Mouse (Mus musculus) liver, embryonic 12.5 days (tissue): ENCODE measurements at regions not wholly inside any gene's neighbourhood (a gene's known extent, or its start where the extent isn't known, plus 50 kb on each side); places are given as distances from the start of the nearest gene placed in this dataset.

Source experiments
- ATAC-seq: fragments of 200-750 bp; cut with Nextera tagmentation; 2 replicates; pipeline ENCODE4 v1.8.0; 2017; ENCODE audit warnings: moderate number of reproducible peaks, mild to moderate bottlenecking, moderate library complexity
- H3K27ac ChIP-seq: fragments of 300-500 bp; sonication (generic); 2 replicates; pipeline ENCODE4 v1.5.1; 2016; ENCODE audit warnings: mild to moderate bottlenecking
- H3K27me3 ChIP-seq: fragments of 300-500 bp; sonication (generic); replicated peaks from 2 replicates; pipeline ENCODE4 v1.6.1; 2016; ENCODE audit warnings: mild to moderate bottlenecking, moderate library complexity
- H3K36me3 ChIP-seq: fragments of 300-500 bp; sonication (generic); 2 replicates; pipeline ENCODE4 v1.6.1; 2016; ENCODE audit warnings: mild to moderate bottlenecking, moderate library complexity
- H3K4me1 ChIP-seq: fragments of 300-500 bp; sonication (generic); 2 replicates; pipeline ENCODE4 v1.6.1; 2016
- H3K4me2 ChIP-seq: fragments of 300-500 bp; sonication (generic); 2 replicates; pipeline ENCODE4 v1.6.1; 2016; ENCODE audit warnings: mild to moderate bottlenecking, moderate library complexity
- H3K4me3 ChIP-seq: fragments of 300-500 bp; sonication (generic); 2 replicates; pipeline ENCODE4 v1.5.1; 2016; ENCODE audit warnings: mild to moderate bottlenecking, moderate library complexity
- H3K9ac ChIP-seq: fragments of 300-500 bp; sonication (generic); 2 replicates; pipeline ENCODE4 v1.6.1; 2016; ENCODE audit warnings: mild to moderate bottlenecking, moderate library complexity
- H3K9me3 ChIP-seq: fragments of 300-500 bp; sonication (generic); replicated peaks from 2 replicates; pipeline ENCODE4 v1.6.1; 2016; ENCODE audit warnings: mild to moderate bottlenecking, moderate library complexity
- WGBS: fragments of 180-500 bp; shearing (Covaris S2); methylation state at CpG from one replicate; pipeline ENCODE4 v1.1.7; 2016; ENCODE audit not compliant: insufficient replicate concordance; 5-methylcytosine and 5-hydroxymethylcytosine counted together

GRCm38 (mm10) chr13:45189389-45189788 lies 110.9 kb downstream of the Gm9817 start:
- no peak overlapping the region for H3K9ac ChIP-seq
- no peak overlapping the region for H3K4me3 ChIP-seq
- H3K27me3 ChIP-seq = peaks cover 59% of the 10 kb centered on the region
- H3K4me1 ChIP-seq = no peaks in the 10 kb centered on the region
- no peak for ATAC-seq
- H3K36me3 ChIP-seq = no peaks in the 10 kb centered on the region
- H3K9me3 ChIP-seq = no peaks in the 10 kb centered on the region
- 68% methylated on average over 6 of the region's 6 CpGs for WGBS
- no peak overlapping the region for H3K4me2 ChIP-seq
- H3K27ac ChIP-seq = no peak overlapping the region

DNA sequence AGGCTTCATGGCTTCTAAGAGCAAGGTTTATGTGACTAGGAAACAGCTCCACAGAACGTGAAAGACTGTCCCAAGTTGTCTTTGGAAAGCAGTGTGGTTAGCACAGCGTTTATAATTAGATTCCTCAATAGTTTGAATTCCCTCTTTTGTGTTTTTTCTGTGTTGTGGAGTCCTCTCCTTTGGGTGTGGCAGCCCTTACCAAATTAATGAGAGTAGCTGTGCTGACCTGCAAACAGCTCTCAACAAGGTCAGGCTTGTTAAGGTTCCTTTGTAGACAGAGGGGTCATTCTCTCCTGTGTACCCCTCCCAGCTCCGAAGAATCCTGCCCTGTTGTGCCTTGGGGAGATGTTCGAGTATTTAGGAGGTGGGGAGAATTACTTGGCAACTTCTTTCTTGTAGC lies 111.7 kb downstream of the Gm9817 start:
- Histone ChIP-seq H3K36me3 (no peaks in the 10 kb centered on the region), H3K27ac (no peak overlapping the region), H3K9me3 (no peaks in the 10 kb centered on the region), H3K4me3 (no peak overlapping the region), H3K9ac (no peak overlapping the region), H3K27me3 (peaks cover 61% of the 10 kb centered on the region), H3K4me2 (no peak overlapping the region), H3K4me1 (no peaks in the 10 kb centered on the region)
- 64% methylated on average over 4 of the region's 4 CpGs for WGBS
- no peak for ATAC-seq

- peaks cover 56% of the 10 kb centered on the region for H3K27me3 ChIP-seq
- ATAC-seq = no peak
Observed at GRCm38 (mm10) chr13:45192079-45192478, 113.6 kb downstream of the Gm9817 start.

DNA sequence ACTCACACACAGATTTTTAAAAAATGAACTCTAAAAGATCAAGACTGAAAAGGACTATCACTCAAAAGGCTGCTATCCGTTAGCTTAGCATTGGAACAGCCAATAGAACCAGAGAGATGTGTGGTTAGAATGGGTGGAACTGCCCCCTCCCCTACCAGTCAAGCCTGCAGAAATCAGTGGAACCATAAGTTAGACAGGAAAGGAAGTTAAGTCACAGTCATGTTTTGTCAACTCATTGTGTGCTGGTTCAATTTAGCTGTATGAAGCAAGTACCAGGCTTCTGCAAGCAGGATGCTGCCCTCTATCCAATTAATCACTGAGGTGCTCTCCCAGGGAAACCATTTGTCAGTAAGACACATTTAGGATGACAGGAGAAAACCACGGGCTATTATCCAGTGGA lies 117.1 kb downstream of the Gm9817 start:
- Histone ChIP-seq H3K27me3 (peaks cover 41% of the 10 kb centered on the region), H3K36me3 (no peaks in the 10 kb centered on the region), H3K9me3 (no peaks in the 10 kb centered on the region), H3K4me1 (no peaks in the 10 kb centered on the region), H3K4me3 (no peak overlapping the region), H3K27ac (no peak overlapping the region), H3K9ac (no peak overlapping the region), H3K4me2 (no peak overlapping the region)
- ATAC-seq = no peak
- WGBS = 29% methylated on average over 2 of the region's 2 CpGs

More at GRCm38 (mm10) chr13:45192079-45192478, 113.6 kb downstream of the Gm9817 start:
- Histone ChIP-seq H3K9ac (no peak overlapping the region), H3K27ac (no peak overlapping the region), H3K4me3 (no peak overlapping the region), H3K9me3 (no peaks in the 10 kb centered on the region), H3K4me2 (no peak overlapping the region), H3K36me3 (no peaks in the 10 kb centered on the region), H3K4me1 (no peaks in the 10 kb centered on the region)
- 60% methylated on average over 8 of the region's 8 CpGs for WGBS

DNA sequence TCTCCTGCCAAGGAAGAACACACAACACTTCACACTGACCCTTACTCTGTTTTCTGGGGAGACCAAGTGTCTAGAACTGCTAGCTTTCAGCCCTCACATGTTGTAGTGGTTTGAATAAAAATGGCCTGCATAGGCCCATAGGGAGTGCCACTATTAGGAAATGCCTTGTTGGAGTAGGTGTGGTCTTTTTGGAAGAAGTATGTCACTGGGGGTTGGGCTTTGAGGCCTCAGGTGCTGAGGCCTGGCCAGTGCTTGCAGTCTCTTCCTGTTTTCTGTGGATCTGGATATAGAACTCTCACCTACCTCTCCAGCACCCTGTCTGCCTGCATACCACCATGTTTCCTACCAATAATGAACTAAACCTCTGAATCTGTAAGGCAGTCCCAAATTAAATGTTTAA lies 117.9 kb downstream of the Gm9817 start:
- H3K4me2 ChIP-seq = no peak overlapping the region
- no peak for ATAC-seq
- H3K4me3 ChIP-seq = no peak overlapping the region
- H3K36me3 ChIP-seq = no peaks in the 10 kb centered on the region
- H3K27ac ChIP-seq = no peak overlapping the region
- no peaks in the 10 kb centered on the region for H3K9me3 ChIP-seq
- peaks cover 47% of the 10 kb centered on the region for H3K27me3 ChIP-seq
- no peak overlapping the region for H3K9ac ChIP-seq
- no peaks in the 10 kb centered on the region for H3K4me1 ChIP-seq

DNA sequence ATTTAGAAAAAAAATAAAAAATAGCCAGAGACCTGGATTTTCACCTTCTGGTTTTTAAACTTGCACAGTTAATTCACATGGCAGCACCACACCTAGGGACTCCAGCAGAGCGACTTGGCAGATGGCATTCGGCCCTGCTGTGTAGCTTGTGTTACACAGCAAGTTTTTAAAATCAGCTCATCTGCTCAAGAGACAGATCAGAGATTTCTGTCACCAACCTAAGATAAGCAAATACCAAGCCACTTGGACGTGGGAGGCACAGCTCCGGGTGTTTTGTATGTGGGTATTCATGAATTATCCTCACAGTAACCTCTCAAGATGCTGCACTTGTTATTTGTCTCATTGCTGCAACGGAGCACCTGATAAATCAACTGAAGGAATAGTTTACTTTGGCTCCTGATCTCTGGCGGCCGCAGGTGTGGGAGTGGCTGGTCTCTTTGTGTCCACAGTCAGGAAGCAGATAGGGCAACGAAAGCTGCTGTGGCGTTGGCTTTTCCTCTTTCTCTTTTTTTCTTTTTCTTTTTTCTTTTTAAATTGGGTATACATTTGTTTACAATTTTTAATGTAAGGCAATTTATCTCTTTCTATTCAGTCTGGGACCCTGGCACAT lies 122.1 kb downstream of the Gm9817 start:
- ATAC-seq = no peak
- Histone ChIP-seq H3K27me3 (peaks cover 45% of the 10 kb centered on the region), H3K36me3 (no peaks in the 10 kb centered on the region), H3K9ac (no peak overlapping the region), H3K4me3 (no peak overlapping the region), H3K4me2 (no peak overlapping the region), H3K27ac (no peak overlapping the region), H3K9me3 (no peaks in the 10 kb centered on the region), H3K4me1 (no peaks in the 10 kb centered on the region)
- 49% methylated on average over 9 of the region's 9 CpGs for WGBS

DNA sequence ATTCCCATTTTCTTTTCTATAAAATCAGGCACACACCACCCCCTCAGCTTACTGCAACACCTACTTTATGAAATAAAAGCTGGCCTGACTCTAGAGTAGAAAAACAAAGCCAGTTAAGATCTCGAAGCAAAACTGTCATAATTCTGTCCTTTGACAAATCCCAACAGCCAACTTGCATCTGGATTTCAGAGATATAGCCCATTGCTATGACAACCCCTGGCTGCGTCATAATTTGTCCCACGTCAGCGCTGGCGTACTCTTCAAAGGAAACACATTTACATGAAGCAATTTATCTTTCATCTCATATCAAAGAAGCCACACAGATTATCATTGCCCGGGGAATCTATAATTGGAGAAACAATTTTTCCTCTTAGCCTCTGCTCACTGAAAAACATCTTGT lies 126.4 kb downstream of the Gm9817 start:
- H3K36me3 ChIP-seq = no peaks in the 10 kb centered on the region
- H3K9ac ChIP-seq = no peak overlapping the region
- ATAC-seq = no peak
- H3K9me3 ChIP-seq = no peaks in the 10 kb centered on the region
- no peak overlapping the region for H3K27ac ChIP-seq
- no peak overlapping the region for H3K4me3 ChIP-seq
- peaks cover 73% of the 10 kb centered on the region for H3K27me3 ChIP-seq
- H3K4me2 ChIP-seq = no peak overlapping the region
- H3K4me1 ChIP-seq = no peaks in the 10 kb centered on the region
- 67% methylated on average over 6 of the region's 6 CpGs for WGBS

DNA sequence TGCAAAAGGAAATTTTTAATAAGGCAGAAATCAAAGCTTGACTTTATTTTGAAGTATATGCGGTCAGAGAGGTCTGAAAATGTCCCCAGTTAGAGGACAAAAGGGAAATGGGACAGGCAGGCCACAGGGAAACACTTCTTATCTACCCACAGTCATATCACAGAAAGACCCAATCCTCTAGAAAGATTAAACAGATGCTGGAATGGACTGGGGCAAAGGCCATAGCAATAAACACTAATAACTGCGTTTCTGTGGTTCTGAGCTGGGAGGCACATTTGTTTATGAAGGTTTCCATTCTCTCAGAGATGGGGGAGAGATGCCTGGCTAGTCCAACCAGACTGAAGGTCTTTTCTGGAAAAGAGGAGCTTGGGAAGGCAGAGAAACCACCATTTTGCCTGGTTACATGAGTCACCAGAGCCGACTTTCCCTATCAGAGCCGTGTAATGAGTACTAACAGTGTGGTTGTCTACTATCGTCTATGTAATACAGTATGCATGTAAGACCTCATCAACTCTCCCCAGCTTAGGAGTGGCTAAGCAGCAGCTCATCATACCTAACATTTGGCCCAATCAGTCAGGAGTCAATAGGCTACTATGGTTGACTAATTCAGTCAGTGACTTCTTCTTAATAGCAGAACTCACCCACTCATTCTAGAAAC lies 130.2 kb downstream of the Gm9817 start:
- Histone ChIP-seq H3K27me3 (peaks cover 68% of the 10 kb centered on the region), H3K4me1 (no peaks in the 10 kb centered on the region), H3K9me3 (no peaks in the 10 kb centered on the region), H3K9ac (no peak overlapping the region), H3K27ac (no peak overlapping the region), H3K4me3 (no peak overlapping the region), H3K36me3 (no peaks in the 10 kb centered on the region), H3K4me2 (no peak overlapping the region)
- WGBS = 63% methylated on average over 5 of the region's 5 CpGs
- ATAC-seq = no peak

DNA sequence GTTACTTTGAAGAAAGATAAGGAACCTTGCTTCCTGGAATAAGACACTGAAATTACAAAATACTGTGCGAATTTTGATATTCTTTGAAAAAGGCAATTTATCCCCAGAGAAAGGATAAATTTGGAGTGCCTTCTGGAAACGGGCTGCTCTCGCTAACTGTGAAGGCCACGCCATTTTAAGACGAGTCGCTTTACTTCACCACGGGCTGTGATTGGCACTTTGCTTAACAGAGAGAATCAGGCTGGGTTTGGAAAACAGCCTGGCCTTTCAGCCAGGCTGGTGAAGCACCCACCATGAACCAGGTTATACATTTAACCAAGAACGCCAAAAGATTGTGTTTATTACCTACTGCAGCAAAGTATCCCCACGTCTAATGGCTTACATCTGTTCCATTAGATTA lies 132.7 kb downstream of the Gm9817 start:
- Histone ChIP-seq H3K27me3 (peaks cover 61% of the 10 kb centered on the region), H3K4me1 (no peaks in the 10 kb centered on the region), H3K9ac (no peak overlapping the region), H3K27ac (no peak overlapping the region), H3K4me3 (no peak overlapping the region), H3K36me3 (no peaks in the 10 kb centered on the region), H3K4me2 (no peak overlapping the region), H3K9me3 (no peaks in the 10 kb centered on the region)
- WGBS = 61% methylated on average over 9 of the region's 9 CpGs
- no peak for ATAC-seq

DNA sequence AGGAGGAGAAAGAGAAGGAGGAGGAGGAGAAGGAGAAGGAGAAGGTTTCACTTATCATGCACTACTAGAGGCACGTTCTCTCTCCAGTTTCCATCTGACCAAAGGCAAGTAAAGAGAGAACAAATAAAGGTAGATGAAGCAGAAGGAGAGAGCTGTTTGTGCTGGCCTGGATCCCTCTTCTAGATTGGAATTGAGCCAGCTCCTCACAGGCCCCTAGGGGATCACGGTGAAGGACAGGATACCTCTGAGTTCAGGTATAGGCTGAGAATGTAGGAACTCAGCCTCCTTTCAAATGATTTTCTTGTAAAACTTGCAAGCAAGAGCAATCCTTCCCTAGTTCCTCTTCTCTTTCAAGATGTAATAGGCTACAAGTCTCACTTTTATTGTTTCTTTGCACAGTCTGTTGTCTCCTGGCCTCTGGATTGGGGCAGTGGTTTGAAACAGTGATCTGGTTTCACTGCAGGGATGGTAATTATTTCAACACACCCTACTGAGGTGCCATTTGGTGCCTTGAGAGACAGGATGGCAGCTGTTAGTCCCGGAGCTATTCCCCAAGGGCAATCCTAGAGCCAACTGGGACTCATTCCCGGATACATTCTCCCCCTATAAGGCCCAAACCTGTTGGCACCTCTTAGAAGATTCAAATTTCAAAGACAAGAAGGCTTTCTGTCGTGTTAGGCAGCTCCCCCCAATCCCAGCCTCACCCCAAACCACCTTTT lies 134.8 kb downstream of the Gm9817 start:
- Histone ChIP-seq H3K27me3 (peaks cover 53% of the 10 kb centered on the region), H3K4me2 (no peak overlapping the region), H3K27ac (no peak overlapping the region), H3K4me3 (no peak overlapping the region), H3K4me1 (no peaks in the 10 kb centered on the region), H3K9ac (no peak overlapping the region), H3K36me3 (no peaks in the 10 kb centered on the region), H3K9me3 (no peaks in the 10 kb centered on the region)
- ATAC-seq = no peak
- WGBS = 36% methylated on average over 5 of the region's 5 CpGs

GRCm38 (mm10) chr13:45218251-45218650 lies 139.8 kb downstream of the Gm9817 start:
- H3K36me3 ChIP-seq = no peaks in the 10 kb centered on the region

GRCm38 (mm10) chr13:45219671-45220070 lies 141.2 kb downstream of the Gm9817 start:
- no peak overlapping the region for H3K4me2 ChIP-seq
- H3K4me3 ChIP-seq = no peak overlapping the region
- no peaks in the 10 kb centered on the region for H3K4me1 ChIP-seq
- no peaks in the 10 kb centered on the region for H3K9me3 ChIP-seq
- peaks cover 64% of the 10 kb centered on the region for H3K27me3 ChIP-seq
- WGBS = 62% methylated on average over 3 of the region's 3 CpGs
- ATAC-seq = no peak
- H3K27ac ChIP-seq = no peak overlapping the region
- no peaks in the 10 kb centered on the region for H3K36me3 ChIP-seq
- H3K9ac ChIP-seq = no peak overlapping the region

More at GRCm38 (mm10) chr13:45218251-45218650, 139.8 kb downstream of the Gm9817 start:
- Histone ChIP-seq H3K4me3 (no peak overlapping the region), H3K9ac (no peak overlapping the region), H3K27ac (no peak overlapping the region), H3K4me1 (no peaks in the 10 kb centered on the region), H3K4me2 (no peak overlapping the region), H3K27me3 (peaks cover 62% of the 10 kb centered on the region), H3K9me3 (no peaks in the 10 kb centered on the region)
- 78% methylated on average over 4 of the region's 4 CpGs for WGBS
- ATAC-seq = no peak
